Mouse (Mus musculus): ENCODE measurements at regions not wholly inside any gene's neighbourhood (a gene's known extent, or its start where the extent isn't known, plus 50 kb on each side); places are given as distances from the start of the nearest gene placed in this dataset.
A peak's percentile ranks its signal among the peaks of the same experiment; 100 is the strongest.

GRCm38 (mm10) chr11:22693376-22693775, 167.4 kb downstream of the B3gnt2 start:
- no peak for DNase-seq

GRCm38 (mm10) chr11:22693984-22694383, 166.8 kb downstream of the B3gnt2 start:
- no peak for DNase-seq

GRCm38 (mm10) chr11:22694829-22695228, 165.9 kb downstream of the B3gnt2 start:
- DNase-seq = no peak

GRCm38 (mm10) chr11:22695237-22695636, 165.5 kb downstream of the B3gnt2 start:
- DNase-seq = no peak

- DNase-seq = peak; percentile 71
Measured at GRCm38 (mm10) chr11:22698057-22698941, 162.5 kb downstream of the B3gnt2 start.

GRCm38 (mm10) chr11:22706082-22706481, 154.7 kb downstream of the B3gnt2 start:
- DNase-seq = no peak
